Mouse (Mus musculus) layer of hippocampus, adult 18-20 months (tissue): ENCODE results near the gene Itga11. TPM values are rescaled to one million over a fixed set of nuclear protein-coding genes. Genes with fewer than 3 reads are reported as not detected.
"Not testable (repeated sequence)": the region's sequence is repeated elsewhere in the genome, so short reads cannot be mapped to it uniquely, and the experiment has no call there.

ENCODE experiments used
- DNase-seq, 2 experiments: peaks; one replicate each; pipeline ENCODE4 v3.0.0; 2022; ENCODE audit warnings: low spot score in 2 of 2
- total RNA-seq, 2 experiments: library from RNA; stranded (reverse); gene quantifications; 2 replicates each; pipeline ENCODE4 v1.2.3; 2021

Itga11 gene
- total RNA-seq, 2 experiments from 2014 or later: 3.2 to 4.3 TPM

DNA sequence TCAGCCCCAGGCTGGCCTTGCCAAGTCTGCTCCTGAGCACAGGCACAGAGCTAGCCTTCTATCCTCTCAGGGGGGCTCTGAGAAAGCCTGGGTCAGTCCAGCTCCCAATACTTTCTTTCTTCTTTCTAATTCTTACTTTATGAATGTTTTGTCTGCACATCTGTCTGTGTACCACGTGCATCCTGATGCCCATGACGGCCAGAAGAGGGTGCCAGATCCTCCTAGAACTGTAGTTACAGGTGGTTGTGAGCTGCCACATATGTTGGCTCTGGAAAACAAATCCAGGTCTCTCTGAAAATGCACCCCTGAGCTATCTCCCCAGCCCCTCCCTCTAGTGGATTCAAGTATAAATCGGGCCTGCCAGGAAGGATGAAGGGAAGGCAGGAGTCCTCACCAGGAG lies 82.0 kb downstream of the Itga11 start:
- DNase-seq: no peak

GRCm38 (mm10) chr9:62763478-62763877 lies 85.9 kb downstream of the Itga11 start:
- DNase-seq: peak; percentile 59 to 80

DNA sequence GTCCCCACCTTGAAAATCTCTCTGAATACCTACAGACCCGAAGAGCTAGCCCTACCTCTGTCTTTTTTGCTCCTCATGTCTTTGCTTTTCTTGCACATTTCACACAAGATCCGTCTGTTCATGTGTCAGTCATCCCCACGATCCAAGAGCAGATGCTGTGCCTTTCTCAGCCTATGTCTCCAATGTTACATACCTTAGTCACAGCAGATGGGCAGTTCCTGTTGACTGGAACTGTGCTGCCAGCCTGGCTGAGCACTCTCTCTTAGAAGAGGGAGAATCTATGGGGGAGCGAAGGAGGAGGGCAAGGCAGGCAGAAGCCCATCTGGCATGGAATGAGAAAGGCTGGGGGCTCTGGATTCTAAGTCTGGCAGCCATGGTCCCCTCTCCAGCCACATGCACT lies 87.7 kb downstream of the Itga11 start:
- DNase-seq: peak; percentile 46 to 77

GRCm38 (mm10) chr9:62767464-62767863 lies 89.8 kb downstream of the Itga11 start:
- DNase-seq: no peak

DNA sequence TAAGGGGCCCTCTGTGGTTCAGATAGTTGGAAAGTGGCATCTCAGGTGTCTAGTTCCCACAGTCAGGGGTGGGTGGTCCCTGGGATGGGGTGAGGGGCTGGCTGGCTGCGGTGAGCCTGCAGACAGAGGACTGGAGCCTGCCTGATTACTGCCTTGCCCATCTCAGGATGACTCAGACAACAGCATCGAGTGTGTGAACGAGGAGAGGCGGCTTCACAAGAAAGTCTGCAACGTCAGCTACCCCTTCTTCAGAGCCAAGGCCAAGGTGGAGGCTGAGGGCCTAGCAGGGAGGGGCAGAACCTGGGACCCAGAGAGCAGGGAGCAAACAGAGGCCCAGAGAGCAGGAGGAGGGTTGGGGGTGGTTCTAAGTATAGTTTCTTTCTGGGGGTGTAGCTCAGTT lies 90.7 kb downstream of the Itga11 start:
- no peak for DNase-seq

DNA sequence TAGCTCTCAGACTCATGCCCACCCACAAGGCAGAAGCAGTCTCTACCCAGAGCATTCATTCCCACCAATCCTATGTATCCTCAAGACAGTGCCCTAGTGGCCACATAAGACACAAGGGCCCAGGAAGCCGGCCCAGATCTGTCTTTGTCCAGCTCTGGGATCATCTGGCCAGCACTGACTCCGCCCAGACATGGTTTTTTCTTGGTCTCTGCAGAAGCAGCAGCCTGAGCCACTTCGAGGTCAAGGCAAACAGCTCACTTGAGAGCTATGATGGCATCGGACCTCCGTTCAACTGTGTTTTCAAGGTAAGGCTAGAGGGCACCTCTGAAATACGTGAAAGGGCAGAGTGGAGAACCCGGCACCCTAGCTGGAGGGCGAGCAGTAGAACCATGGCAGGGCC lies 95.1 kb downstream of the Itga11 start:
- DNase-seq: no peak

DNA sequence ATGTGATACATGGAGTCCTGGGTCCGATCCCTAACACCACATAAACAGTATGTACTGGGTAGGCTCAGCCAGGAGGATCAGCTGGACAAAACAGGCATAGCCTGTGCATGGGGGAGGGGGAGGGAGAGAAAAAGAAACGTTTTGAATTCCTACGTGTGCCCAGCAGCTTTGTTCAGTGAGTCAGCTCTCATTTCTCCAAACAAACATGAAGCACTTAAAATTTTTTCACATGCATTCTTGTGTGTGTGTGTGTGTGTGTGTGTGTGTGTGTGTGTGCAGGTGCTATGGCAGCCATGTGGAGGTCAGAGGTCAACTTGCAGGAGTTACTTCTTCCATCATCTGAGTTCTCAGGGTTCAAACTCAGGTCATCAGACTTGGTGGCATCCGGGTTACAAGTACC lies 97.8 kb downstream of the Itga11 start:
- DNase-seq: no peak

DNA sequence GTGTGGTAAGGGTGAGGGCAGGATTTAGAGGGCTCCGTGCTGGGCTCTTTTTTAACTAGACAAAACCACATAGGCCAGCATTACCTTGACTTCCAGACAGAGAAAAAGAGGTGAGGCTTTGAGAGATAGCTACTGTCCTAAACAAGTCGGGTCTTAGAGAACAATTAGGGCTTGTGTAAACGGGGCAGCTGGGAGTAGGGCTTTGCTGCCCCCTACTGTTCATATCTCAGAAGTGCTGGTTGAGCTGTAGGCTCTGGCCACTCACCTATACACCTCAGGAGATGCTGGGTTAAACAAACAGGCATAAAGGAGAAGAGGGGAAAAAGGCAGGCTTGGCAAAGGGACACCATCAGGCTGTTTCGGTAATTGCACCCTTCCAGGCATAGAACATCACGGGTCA lies 99.8 kb downstream of the Itga11 start:
- peak; percentile 62 to 84 for DNase-seq

DNA sequence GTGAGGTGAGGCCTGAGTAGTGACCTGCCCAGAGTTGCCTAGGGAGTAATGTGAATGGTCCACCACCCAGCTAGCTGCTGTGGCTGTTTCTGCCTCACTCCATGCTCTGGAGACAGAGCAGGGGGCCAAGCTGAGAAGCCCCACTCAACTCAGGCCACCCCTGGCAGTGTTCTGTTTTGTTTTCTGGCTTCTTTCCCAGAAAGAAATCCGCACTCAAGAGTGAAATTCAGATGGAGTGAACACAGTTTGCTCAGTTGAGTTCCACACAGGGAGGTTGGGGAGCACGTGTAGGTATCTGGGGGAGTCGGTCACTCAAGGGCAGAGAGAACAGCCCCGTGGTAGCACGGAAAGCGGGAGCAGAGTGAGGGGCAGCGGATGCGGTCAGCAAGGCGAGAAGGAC lies 101.1 kb downstream of the Itga11 start:
- DNase-seq: no peak

DNA sequence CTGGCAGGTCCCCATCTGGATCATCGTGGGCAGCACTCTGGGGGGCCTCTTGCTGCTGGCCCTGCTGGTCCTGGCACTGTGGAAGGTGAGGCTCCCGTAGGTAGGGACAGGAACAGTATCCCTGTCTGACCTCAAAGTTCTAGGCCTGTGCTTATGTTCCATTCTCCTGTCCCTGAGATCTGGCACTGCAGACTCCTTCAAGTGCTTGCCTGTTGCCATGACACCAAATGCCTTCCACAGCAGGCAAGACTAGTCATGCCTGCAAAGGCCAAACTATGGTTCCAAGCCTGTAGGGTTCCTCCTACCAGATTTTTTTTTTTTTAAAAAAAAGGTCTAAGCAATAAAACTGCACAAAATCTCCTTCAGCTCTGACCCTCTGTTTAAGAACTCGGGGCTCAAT lies 104.3 kb downstream of the Itga11 start:
- DNase-seq: peak in 1 of 2 experiments; percentile 42

GRCm38 (mm10) chr9:62782976-62783781 lies 105.6 kb downstream of the Itga11 start:
- peak; percentile 84 to 89 for DNase-seq

- no peak for DNase-seq
Measured at GRCm38 (mm10) chr9:62784233-62784632, 106.6 kb downstream of the Itga11 start.

GRCm38 (mm10) chr9:62786721-62787120 lies 109.1 kb downstream of the Itga11 start:
- no peak for DNase-seq

DNA sequence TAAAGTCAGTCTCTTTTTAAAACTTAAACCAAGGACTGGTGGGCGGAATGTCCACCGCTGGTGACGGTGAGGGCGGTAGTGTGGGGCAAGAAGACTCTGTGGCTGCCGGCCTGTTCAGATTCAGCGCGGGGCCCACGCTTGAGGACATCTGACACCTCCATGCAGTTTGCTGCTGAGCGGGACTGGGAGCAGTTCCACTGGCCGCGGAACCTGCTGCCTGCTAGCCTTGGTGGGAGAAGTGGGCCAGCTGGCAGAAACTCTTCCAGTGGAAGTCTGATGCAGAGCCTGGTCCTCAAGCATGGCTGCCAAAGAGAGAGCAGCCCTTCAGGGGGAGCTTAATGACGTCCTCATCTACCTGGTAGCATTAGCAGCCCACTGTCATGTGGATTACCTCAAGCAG lies 112.2 kb downstream of the Itga11 start:
- DNase-seq: no peak

- not testable (repeated sequence) for DNase-seq
Measured at GRCm38 (mm10) chr9:62799218-62799617, 121.6 kb downstream of the Itga11 start.

- DNase-seq: no peak
Measured at GRCm38 (mm10) chr9:62810095-62810494, 132.5 kb downstream of the Itga11 start.

DNA sequence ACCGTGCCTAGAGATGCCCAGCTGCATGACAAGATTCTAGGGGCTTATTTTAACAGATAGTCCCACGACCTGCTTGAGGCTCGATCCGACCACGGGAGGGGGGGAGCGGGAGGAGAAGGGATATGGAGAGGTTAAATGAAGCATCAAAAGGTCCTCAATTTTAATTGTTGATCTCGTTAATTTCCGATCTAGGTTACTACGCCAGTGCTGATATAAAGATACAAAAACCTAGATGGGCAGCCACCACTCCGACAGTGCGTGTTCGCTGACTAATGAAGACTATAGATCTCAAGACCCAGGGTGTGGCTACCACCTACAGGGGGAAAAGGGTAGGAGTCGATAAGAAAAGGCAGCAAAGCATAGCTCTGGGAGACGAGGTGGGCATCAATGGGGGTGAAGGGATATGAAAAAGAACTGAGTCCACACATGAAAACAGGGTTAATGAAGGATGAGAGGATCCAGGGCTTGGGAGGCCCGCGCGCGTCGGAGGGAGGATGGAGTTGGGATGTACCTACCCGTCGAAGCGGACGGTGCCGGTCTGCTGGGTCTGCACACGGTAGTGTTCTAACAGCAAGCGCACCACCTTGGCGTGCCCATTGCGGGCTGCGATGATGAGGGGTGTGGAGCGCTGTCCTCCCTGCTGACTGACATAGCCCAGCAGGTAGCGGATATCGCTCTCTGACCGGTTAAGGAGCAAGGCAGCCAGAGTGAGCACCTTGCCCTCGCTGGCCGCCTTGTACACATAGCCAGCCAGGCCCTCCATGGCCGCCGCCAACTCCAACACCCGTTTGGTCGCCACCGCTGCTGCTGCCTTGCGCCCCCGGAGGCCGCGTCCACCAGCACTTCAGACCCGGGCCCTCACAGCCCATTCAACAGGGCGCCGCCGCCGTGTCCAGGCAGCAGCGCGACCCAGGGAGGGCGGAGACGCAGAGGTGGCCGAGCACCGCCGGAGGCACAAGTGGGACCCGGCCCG lies 133.2 kb downstream of the Itga11 start:
- DNase-seq: peak in 1 of 2 experiments; percentile 44

GRCm38 (mm10) chr9:62811516-62812121 lies 134.0 kb downstream of the Itga11 start, which contains the start of gene Fem1b:
Gene Fem1b, minus strand, starts transcription at chr9:62811934.
- peak; percentile 88 to 93 for DNase-seq

- no peak for DNase-seq
Measured at GRCm38 (mm10) chr9:62812216-62813049, 134.8 kb downstream of the Itga11 start.

DNA sequence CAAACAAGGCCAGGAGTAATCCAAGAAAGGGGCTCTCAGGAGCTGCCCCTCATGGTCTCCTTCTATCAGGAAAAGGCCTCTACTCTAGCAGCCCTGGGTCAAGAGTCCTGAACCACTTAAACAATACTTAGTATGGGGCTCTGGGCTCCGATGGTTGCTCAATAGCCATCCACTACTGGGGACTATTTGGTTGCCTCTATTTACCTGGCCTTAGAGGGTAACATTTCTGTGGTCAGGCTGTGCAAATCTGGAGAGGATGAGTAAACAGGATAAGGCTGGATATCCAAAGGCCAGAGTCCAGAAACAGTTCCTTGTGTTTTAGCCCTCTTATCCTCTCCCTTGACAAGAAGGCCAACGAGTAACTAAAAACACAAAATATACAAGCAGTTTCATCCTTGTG lies 137.1 kb downstream of the Itga11 start:
- no peak for DNase-seq
